Mouse (Mus musculus): Measurements from ENCODE around the gene Gm3045. TPM values are rescaled to one million over a fixed set of nuclear protein-coding genes. Genes with fewer than 3 reads are reported as not detected.

Gene Gm3045
- polyA plus RNA-seq, 1 experiment from 2014 or later: not detected

DNA sequence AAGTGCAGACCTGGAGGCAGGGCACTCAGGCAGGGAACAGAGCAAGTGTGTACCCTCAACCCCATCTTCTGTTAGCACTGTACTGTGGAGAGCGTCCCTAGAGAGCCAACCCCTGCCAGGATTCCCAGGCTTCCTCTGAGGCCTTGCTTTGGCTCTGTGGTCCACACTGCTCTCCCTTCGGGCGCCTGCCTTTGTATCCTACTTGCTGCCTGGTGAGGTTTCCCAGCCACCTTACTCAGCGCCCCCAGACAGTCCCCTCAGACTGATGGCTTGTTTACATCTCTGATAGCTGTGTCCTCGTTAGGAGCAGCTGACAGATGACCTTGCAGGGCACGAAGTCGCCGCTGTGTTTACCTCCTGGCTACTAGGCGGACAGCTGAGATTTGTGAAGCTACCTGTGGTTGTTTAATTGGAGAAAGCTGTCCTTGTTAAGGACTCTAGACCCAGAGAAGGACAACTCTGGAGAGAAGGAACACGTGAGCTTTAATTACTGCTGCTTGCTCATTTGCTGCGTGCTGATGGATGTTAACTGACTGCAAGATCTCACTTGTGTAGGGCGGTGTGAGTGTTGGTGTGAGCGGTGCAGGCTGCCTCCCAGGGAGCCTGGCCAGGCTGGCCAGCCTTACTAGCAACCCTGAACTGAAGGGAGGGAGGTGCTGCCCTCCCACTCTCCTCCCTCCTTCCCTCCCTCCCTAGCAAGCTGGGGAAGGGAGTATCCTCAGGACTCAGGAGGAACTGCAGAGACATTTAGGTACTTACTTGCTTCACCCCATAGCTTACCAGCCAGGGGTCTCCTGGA is 7.5 kb upstream of the Gm3045 start:
- Histone ChIP-seq H3K4me1 (peaks cover 10% of the 10 kb centered on the region; the same call in 1 of the 2 replicates), H3K4me2 (replicated peaks) (no peak overlapping the region), H3K27ac (no peak overlapping the region), H3K4me3 (no peak overlapping the region), H3K9me3 (0 out of 2 replicates have a peak, but pooled peaks cover 2% of the 10 kb centered on the region), H3K36me3 (no peaks in the 10 kb centered on the region), H3K27me3 (no peaks in the 10 kb centered on the region; the same call in 1 of the 2 replicates), H3K9ac (no peak overlapping the region)
- no peak for ATAC-seq (ENCODE audit: insufficient number of reproducible peaks, insufficient read depth, low FRiP score, low TSS enrichment)
- 30% methylated on average over 13 of the region's 13 CpGs for WGBS

DNA sequence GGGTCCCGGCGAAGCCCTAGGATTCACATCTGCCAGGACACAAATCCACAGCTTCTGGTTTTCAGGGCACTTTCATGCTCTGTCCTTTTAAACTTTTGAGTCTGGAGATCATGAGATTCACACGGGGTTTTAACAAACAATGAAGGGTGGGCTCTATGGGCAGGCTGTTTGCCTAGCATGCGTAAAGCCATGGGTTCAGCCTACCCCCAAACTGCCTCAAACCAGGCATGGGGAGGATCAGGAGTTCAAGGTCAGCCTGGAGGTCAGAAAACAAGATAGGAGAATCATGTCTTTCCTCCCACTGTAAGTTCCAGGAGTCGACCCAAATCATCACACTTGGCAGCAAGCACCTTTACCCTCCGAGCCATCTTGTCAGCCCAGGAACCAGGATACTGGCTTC is 6.9 kb upstream of the Gm3045 start:
- Histone ChIP-seq H3K27me3 (no peaks in the 10 kb centered on the region; the same call in 1 of the 2 replicates), H3K9me3 (0 out of 2 replicates have a peak, but pooled peaks cover under 1% of the 10 kb centered on the region), H3K4me3 (no peak overlapping the region), H3K4me1 (peaks cover 10% of the 10 kb centered on the region; the same call in 1 of the 2 replicates), H3K27ac (no peak overlapping the region), H3K36me3 (no peaks in the 10 kb centered on the region), H3K4me2 (replicated peaks) (no peak overlapping the region), H3K9ac (no peak overlapping the region)
- ATAC-seq (ENCODE audit: insufficient number of reproducible peaks, insufficient read depth, low FRiP score, low TSS enrichment): no peak
- WGBS: 72% methylated on average over 6 of the region's 6 CpGs

DNA sequence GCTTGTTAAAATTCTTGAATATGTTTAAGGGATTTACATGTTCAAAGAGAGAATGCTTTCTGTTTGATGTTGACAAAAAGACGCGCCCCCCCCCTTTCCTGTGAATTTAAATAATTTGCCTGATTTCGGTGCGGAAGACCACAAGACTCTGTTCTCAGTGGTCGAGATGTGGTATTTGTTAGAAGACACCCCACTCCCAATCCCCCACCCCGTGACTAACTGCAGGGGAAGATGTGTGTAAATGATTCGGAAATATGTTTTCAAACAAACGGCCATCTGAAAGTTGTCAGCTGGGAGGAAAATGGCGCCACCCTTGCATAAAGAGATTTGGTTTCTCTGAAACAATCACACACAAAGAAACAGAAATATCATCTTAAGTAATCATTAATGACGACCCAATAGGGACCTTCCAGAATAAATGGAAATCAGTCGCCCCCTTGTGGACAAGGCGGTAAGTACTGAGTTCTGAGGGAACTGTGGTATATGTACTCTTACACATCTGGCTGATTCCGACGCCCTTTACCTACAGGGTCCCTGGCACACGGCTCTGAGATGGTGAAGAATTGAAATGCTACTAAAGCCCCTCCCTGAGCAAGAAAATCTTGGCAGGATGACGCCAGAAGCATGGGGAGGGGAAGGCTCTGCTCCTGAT is 4.2 kb upstream of the Gm3045 start:
- H3K4me3 ChIP-seq: no peak overlapping the region
- no peaks in the 10 kb centered on the region; the same call in 1 of the 2 replicates for H3K27me3 ChIP-seq
- 17% methylated on average over 16 of the region's 16 CpGs for WGBS
- H3K9ac ChIP-seq: no peak overlapping the region
- no peak overlapping the region; the same call in 1 of the 2 replicates for H3K4me2 ChIP-seq (replicated peaks)
- H3K27ac ChIP-seq: peak overlapping the region; percentile 61
- H3K9me3 ChIP-seq: no peaks in the 10 kb centered on the region
- H3K4me1 ChIP-seq: peaks cover 10% of the 10 kb centered on the region; the same call in 1 of the 2 replicates
- no peak for ATAC-seq (ENCODE audit: insufficient number of reproducible peaks, insufficient read depth, low FRiP score, low TSS enrichment)
- H3K36me3 ChIP-seq: no peaks in the 10 kb centered on the region

DNA sequence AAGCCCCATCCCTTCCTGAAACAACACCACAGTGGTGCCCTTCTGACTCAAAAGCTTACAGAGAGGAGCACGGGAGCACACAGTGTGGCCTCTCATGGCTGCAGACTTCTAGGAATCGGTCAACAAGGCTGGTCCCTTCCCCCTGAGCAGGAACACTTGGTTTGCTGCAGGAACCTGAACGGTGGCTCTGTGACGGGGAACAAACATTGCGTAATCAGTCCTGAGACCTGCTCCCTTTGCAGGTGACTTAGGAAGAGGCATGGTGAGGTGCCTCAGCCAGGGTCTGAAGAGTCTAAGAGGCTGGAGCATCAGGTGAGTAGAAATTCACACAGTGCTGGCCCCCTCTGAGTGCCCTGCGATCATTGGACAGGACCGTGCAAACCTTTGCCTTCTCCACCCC is 463 bp upstream of the Gm3045 start:
- Histone ChIP-seq H3K27ac (no peak overlapping the region), H3K9me3 (no peaks in the 10 kb centered on the region), H3K4me2 (replicated peaks) (no peak overlapping the region), H3K36me3 (no peaks in the 10 kb centered on the region), H3K27me3 (no peaks in the 10 kb centered on the region), H3K4me1 (peaks cover 5% of the 10 kb centered on the region; the same call in 1 of the 2 replicates), H3K9ac (no peak overlapping the region), H3K4me3 (no peak overlapping the region)
- WGBS: 83% methylated on average over 7 of the region's 7 CpGs
- ATAC-seq (ENCODE audit: insufficient number of reproducible peaks, insufficient read depth, low FRiP score, low TSS enrichment): no peak

DNA sequence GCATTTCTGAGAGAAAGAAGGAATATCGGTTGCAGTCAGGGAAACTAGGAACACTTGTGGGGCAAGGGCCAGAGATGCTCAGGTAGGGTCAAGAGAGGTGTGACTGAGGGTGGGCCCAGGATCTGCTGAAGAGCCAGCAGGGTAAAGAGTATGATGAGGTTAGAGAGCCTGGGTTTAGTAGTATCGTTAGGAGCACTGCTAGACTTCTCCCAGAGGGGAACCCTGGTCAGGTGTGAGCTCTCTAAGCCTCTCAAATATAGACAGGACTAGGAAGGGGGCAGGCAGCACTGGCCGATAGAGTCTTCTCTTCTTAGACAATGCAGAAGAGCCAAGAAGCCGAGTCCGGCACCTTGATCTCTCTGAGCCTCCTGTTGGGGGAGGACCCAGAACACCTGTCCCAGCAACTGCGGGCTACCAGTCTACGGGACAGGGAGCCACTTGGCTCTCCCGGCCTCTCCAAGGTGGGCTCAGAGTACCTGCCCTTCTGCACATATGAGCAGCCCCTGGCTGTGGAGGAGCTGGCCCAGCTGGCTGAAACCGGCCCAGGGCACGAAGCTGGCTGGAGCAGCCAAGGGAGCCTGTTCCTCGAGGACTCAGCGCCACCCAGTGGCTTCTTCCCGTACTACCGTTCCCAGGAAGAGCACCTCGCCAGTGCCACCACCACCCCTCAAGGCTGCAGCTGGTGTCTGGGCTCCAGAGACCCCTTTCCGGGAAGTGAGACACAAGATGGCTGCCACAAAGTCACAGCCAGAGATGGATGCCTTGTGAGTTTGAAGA is 2.5 kb downstream of the Gm3045 start:
- no peak overlapping the region for H3K4me2 ChIP-seq (replicated peaks)
- H3K27ac ChIP-seq: no peak overlapping the region
- no peaks in the 10 kb centered on the region for H3K36me3 ChIP-seq
- no peaks in the 10 kb centered on the region for H3K9me3 ChIP-seq
- H3K27me3 ChIP-seq: no peaks in the 10 kb centered on the region; the same call in 1 of the 2 replicates
- no peak overlapping the region for H3K4me3 ChIP-seq
- WGBS: 31% methylated on average over 16 of the region's 16 CpGs
- ATAC-seq (ENCODE audit: insufficient number of reproducible peaks, insufficient read depth, low FRiP score, low TSS enrichment): no peak
- peaks cover 8% of the 10 kb centered on the region; the same call in 1 of the 2 replicates for H3K4me1 ChIP-seq
- no peak overlapping the region for H3K9ac ChIP-seq

DNA sequence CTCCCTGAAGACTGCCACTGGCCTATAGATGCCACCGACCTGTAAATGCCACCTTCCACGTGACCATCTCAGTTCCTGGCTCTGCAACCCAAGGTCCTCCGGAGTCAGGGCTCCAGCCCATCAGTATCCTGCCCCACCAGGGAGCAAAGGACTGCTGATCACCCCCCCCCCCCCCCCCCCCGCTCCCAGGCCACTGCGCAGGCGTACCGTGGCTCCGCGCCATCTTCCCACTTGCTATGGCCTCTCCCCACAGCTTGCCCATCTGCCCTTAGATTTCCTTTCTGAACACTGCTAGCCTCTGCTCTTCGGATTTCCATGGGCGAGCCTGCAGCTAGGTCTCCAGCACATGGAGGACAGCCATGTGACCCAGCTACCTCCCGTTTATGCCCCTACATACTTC is 6.1 kb downstream of the Gm3045 start:
- Histone ChIP-seq H3K27ac (no peak overlapping the region), H3K9me3 (no peaks in the 10 kb centered on the region), H3K4me2 (replicated peaks) (no peak overlapping the region), H3K4me3 (no peak overlapping the region), H3K9ac (no peak overlapping the region), H3K36me3 (no peaks in the 10 kb centered on the region), H3K4me1 (peaks cover 8% of the 10 kb centered on the region; the same call in 1 of the 2 replicates), H3K27me3 (peaks cover 26% of the 10 kb centered on the region)
- WGBS: 89% methylated on average over 11 of the region's 12 CpGs
- no peak for ATAC-seq (ENCODE audit: insufficient number of reproducible peaks, insufficient read depth, low FRiP score, low TSS enrichment)

DNA sequence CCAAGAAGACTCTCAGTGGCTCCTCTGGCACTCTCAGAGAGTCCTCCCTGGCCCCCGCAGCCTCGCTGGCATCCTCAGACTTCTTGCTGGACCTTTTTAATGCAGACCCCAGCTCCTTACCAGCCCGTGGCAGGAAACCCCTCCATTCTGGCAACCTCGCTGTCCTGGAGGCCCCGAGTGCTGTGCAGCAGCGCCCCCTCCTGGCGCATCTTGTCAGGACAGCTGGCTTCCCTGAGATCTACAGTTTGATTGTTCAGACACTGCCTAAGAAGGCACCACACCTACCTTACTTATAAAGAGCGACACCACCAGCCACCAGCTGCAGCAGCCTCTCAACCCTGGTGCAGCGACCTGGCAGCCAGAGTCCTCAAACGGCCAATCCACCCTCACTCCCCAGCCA is 7.1 kb downstream of the Gm3045 start:
- H3K27ac ChIP-seq: no peak overlapping the region
- H3K4me1 ChIP-seq: peaks cover 16% of the 10 kb centered on the region; the same call in 1 of the 2 replicates
- no peaks in the 10 kb centered on the region for H3K9me3 ChIP-seq
- WGBS: 12% methylated on average over 10 of the region's 10 CpGs
- H3K27me3 ChIP-seq: peaks cover 36% of the 10 kb centered on the region
- H3K4me3 ChIP-seq: no peak overlapping the region
- H3K9ac ChIP-seq: no peak overlapping the region
- no peaks in the 10 kb centered on the region for H3K36me3 ChIP-seq
- ATAC-seq (ENCODE audit: insufficient number of reproducible peaks, insufficient read depth, low FRiP score, low TSS enrichment): no peak
- no peak overlapping the region for H3K4me2 ChIP-seq (replicated peaks)

DNA sequence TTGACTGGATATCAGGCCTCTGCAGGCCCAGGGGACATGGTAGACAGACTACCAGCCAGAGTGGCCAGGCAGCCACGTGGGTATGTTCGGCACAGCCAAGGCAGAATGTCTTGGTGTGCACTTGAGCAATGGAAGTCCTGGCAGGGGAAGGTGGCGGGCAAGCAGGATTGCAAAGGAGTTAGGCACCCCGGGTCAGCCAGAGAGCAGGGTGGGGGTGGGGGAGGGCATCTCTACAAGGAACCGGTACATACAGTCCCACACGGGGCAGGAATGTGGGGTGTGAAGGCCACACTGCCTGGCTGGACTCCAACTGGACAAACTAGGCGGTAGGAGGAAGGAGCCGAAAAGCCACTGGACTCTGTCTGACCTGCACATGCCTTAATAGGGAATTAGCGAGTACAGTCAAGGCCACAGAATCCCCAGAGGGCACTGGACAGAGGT is 7.9 kb downstream of the Gm3045 start:
- Histone ChIP-seq H3K4me2 (replicated peaks) (no peak overlapping the region), H3K4me1 (peaks cover 21% of the 10 kb centered on the region; the same call in 1 of the 2 replicates), H3K4me3 (no peak overlapping the region), H3K27me3 (peaks cover 44% of the 10 kb centered on the region), H3K9ac (no peak overlapping the region), H3K36me3 (no peaks in the 10 kb centered on the region), H3K9me3 (no peaks in the 10 kb centered on the region), H3K27ac (no peak overlapping the region)
- no peak for ATAC-seq (ENCODE audit: insufficient number of reproducible peaks, insufficient read depth, low FRiP score, low TSS enrichment)
- WGBS: 74% methylated on average over 9 of the region's 9 CpGs

DNA sequence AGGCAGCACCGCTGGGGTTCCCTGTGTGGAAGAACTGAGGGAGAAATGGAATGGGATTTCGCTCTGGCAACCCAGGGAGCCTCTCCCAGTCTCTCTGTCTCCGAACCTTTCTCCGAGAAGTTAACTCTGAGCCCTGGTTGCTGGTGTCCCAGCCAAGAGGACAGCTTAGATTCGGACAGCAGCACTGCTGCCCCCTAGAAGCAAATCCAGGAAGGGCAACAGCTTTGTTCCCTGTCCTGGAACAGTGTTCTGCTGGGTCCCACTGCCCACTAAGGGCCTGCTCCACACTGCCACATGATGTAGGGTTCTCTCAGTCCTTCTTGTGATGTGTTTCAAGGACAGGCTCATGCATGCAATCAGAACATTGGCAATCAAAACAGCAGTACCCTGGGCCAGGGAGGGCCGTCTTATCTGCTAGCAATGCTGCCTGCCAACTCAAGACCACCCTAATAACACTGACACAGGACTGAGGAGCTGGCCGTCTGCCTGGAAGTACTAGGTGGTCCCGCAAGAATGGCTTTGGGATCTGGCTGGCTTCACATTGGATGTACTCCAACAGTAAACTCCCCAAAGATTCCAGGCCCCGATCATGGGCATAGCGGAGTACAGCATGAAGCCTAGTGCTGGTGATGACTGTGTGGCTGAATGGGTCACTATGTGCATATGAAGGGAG is 9.4 kb downstream of the Gm3045 start:
- H3K27me3 ChIP-seq: peaks cover 58% of the 10 kb centered on the region
- 63% methylated on average over 10 of the region's 10 CpGs for WGBS

DNA sequence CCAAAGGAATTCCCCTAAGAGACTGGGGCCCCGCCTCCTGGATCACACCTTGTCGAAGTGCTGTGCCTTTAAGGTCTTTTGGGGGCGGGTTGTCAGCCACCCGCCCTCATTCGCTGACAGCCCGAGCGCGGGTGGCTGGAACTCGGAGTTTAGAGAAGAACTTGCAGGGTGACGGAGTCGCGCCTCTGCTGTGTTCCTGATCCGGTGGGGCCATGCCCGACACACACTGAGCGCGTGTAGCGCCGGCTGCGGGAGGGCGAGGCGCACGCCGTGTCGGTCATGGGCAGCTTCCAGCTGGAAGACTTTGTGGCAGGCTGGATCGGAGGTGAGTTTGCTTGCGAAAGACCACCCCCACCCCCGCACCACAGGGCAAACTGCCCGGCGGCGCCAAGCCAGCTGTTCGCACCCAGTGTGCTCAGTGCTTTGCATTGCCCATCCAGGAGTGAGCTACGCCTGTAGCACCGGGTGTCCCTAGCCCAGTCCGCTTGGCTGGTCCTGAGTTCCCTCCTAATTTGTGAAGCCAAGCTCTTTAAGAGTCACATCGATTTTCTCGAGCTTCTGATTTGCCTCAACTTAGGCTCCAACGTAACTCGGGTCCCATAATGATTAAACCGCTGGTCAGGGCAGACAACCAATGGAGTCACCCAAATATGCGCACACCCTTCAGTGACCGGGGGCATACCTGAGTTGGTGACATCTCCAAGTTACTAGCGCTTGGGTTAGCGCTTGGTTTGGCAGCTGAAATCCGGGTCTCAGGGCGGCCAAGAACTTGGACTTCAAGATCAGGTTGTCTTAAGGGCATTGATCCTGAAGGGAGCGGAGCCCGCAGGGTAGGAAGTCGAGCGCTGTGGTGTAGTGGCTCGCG is 12.0 kb downstream of the Gm3045 start, which contains the start of gene Slc25a48:
Gene Slc25a48, plus strand, starts transcription at position 145 of the 865 bp plus-strand sequence.
- peak within 1 kb of the TSS; percentile 65 for H3K4me2 ChIP-seq (replicated peaks)
- no peak for ATAC-seq (ENCODE audit: insufficient number of reproducible peaks, insufficient read depth, low FRiP score, low TSS enrichment)
- H3K4me1 ChIP-seq: peaks cover 21% of the 10 kb centered on the region; the same call in 1 of the 2 replicates
- H3K27ac ChIP-seq: no peak within 1 kb of the TSS
- H3K27me3 ChIP-seq: peaks cover 62% of the 10 kb centered on the region
- 4% methylated on average over 51 of the region's 51 CpGs for WGBS
- peak within 1 kb of the TSS; percentile 29; the same call in 1 of the 2 replicates for H3K9ac ChIP-seq
- 0 out of 2 replicates have a peak, but pooled peaks cover 4% of the 10 kb centered on the region for H3K9me3 ChIP-seq
- H3K36me3 ChIP-seq: no peaks in the 10 kb centered on the region
- peak within 1 kb of the TSS; percentile 40 for H3K4me3 ChIP-seq

More for the DNA sequence above, 9.4 kb downstream of the Gm3045 start:
- H3K4me2 ChIP-seq (replicated peaks): no peak overlapping the region
- no peak for ATAC-seq (ENCODE audit: insufficient number of reproducible peaks, insufficient read depth, low FRiP score, low TSS enrichment)
- 0 out of 2 replicates have a peak overlapping the region, but pooled peaks have one; percentile 15 for H3K9ac ChIP-seq
- H3K4me1 ChIP-seq: peaks cover 21% of the 10 kb centered on the region; the same call in 1 of the 2 replicates
- H3K27ac ChIP-seq: no peak overlapping the region
- no peaks in the 10 kb centered on the region for H3K36me3 ChIP-seq
- 0 out of 2 replicates have a peak, but pooled peaks cover 1% of the 10 kb centered on the region for H3K9me3 ChIP-seq
- no peak overlapping the region for H3K4me3 ChIP-seq
